Mouse (Mus musculus) small intestine, adult 2 months (tissue): ENCODE measurements around the gene Cobl. TPM values are rescaled to one million over a fixed set of nuclear protein-coding genes. Genes with fewer than 3 reads are reported as not detected.

Experiments used
- H3K27ac ChIP-seq: fragments of 200-500 bp; 2 replicates; pipeline ENCODE4 v1.5.1; 2012; ENCODE audit warnings: low read depth, low read length, control low read depth, inconsistent platforms; ENCODE audit not compliant: insufficient read depth
- H3K27me3 ChIP-seq: fragments of 200-500 bp; 2 replicates; pipeline ENCODE4 v1.6.1; 2012; ENCODE audit warnings: mild to moderate bottlenecking, moderate library complexity, low read length, inconsistent platforms; ENCODE audit not compliant: control insufficient read depth, insufficient read depth
- H3K36me3 ChIP-seq: fragments of 200-500 bp; 2 replicates; pipeline ENCODE4 v1.6.1; 2012; ENCODE audit warnings: mild to moderate bottlenecking, low read length, control low read depth, inconsistent platforms; ENCODE audit not compliant: control insufficient read depth, insufficient read depth
- H3K4me1 ChIP-seq: fragments of 200-500 bp; 2 replicates; pipeline ENCODE4 v1.6.1; 2012; ENCODE audit warnings: low read length, inconsistent platforms, mixed read lengths; ENCODE audit not compliant: control insufficient read depth, insufficient read depth, insufficient read length
- H3K4me3 ChIP-seq: fragments of 200-500 bp; 2 replicates; pipeline ENCODE4 v1.5.1; 2012; ENCODE audit warnings: low read depth, mild to moderate bottlenecking, control low read depth, inconsistent platforms, low read length, moderate library complexity
- CTCF ChIP-seq: fragments of 200-500 bp; IDR thresholded peaks from 2 replicates; pipeline ENCODE4 v1.5.1; 2012; ENCODE audit warnings: low read depth, mild to moderate bottlenecking, control low read depth, inconsistent platforms, low read length, moderate library complexity, mixed read lengths; ENCODE audit not compliant: insufficient replicate concordance, insufficient read length; ENCODE audit errors: extremely low read depth
- POLR2A ChIP-seq: fragments of 200-500 bp; IDR thresholded peaks from 2 replicates; pipeline ENCODE4 v1.6.1; 2012; ENCODE audit warnings: low read depth, mild to moderate bottlenecking, control low read depth, inconsistent platforms, low read length, moderate library complexity
- WGBS: fragments of 180-500 bp; shearing (Covaris S2); methylation state at CpG from one replicate; pipeline ENCODE4 v1.1.7; 2018; 5-methylcytosine and 5-hydroxymethylcytosine counted together
- polyA plus RNA-seq: library from polyadenylated mRNA; depleted of rRNA; stranded (reverse); fragments of >200 nt; gene quantifications from 2 replicates; pipeline ENCODE4 v1.2.3, GENCODE M21; 2012

Cobl gene
- polyA plus RNA-seq, 1 experiment: 42.1 TPM

- 71% methylated on average over 5 of the region's 5 CpGs for WGBS
- no peak overlapping the region for H3K27ac ChIP-seq
- no peak overlapping the region for H3K4me3 ChIP-seq
- TF ChIP-seq POLR2A (no peak), CTCF (no peak)
- no peaks in the 10 kb centered on the region for H3K36me3 ChIP-seq
- H3K4me1 ChIP-seq: no peaks in the 10 kb centered on the region
- no peaks in the 10 kb centered on the region for H3K27me3 ChIP-seq
Measured at GRCm38 (mm10) chr11:12474299-12474935, 9.7 kb upstream of the Cobl start.

DNA sequence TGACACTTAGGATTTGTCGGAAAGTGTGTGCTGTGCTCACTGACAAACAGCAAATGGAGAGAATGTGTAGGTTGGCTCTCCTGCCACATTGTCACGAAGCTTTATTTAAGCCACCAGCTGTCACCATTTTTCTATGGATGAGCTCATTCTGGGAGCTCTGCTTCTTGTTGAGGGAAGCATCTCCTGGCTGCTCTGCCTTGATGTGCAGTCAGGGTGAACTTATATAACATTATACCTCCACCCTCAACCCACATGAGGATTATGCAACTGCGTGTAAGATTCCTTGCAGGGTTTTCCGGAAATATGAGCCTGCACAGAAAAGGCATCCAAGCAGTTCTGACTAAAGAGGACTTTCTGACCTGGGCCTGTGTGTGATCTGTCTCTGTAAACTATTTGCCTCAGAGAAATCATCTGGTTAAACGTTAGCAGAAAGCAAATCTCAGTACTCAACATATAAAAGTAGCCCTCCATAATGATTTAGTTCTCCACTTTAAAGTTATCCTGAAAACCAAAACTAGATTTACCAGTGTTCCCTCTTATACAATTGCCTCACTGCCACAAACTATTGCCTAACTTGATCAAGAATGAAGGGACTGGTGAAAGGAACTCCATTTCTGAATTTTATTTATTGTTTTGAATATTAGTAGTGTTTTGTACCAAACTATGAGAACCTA is 9.0 kb upstream of the Cobl start:
- H3K4me3 ChIP-seq: no peak overlapping the region
- WGBS: 62% methylated on average over 5 of the region's 5 CpGs
- no peak overlapping the region for H3K27ac ChIP-seq
- H3K4me1 ChIP-seq: peaks cover 1% of the 10 kb centered on the region; the same call in 1 of the 2 replicates
- TF ChIP-seq POLR2A (no peak), CTCF (no peak)
- H3K27me3 ChIP-seq: no peaks in the 10 kb centered on the region
- H3K36me3 ChIP-seq: no peaks in the 10 kb centered on the region

DNA sequence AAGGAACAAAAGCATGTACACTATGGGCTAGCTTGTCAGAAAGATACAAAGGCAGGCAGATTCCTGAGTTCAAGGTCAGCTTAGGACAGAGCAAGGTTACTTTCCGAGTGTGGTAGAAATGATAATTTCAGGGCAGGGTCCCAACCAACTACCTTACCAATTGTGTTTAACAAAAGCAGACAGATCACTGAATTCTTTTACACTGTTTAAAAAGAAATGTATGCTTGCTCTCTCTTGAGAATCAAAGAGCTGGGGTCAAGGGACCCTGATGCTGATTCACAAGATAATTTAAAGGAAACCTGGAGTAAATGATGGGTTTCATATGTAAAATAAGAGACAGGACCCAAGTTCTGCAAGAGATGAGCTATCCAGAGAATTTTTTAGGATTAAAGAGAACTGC is 4.9 kb upstream of the Cobl start:
- no peaks in the 10 kb centered on the region for H3K36me3 ChIP-seq
- peaks cover 2% of the 10 kb centered on the region; the same call in 1 of the 2 replicates for H3K4me1 ChIP-seq
- TF ChIP-seq CTCF: no peak
- TF ChIP-seq POLR2A: no peak
- WGBS: 80% methylated on average over 1 of the region's 1 CpGs
- no peaks in the 10 kb centered on the region for H3K27me3 ChIP-seq
- no peak overlapping the region for H3K4me3 ChIP-seq
- H3K27ac ChIP-seq: no peak overlapping the region

DNA sequence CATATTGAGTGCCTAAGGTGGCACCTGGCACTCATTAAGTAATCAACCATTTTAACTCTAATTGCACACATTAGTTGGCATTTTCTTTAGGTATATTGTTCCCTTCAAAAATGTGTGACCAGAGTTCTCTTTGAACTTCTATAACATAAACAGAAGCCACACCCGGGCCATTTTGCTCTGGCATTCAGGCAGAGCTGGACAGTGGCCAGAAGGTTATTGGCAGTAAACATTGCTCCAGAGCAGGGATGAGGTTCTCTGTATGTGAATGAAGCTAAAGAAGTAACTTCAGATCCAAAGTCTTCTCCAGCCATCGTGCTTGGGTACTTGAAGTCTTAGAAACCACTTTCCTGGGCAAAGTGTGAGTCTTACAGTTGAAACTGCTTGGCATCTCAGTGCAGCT is 3.9 kb upstream of the Cobl start:
- 21% methylated on average over 2 of the region's 2 CpGs for WGBS
- Histone ChIP-seq H3K36me3 (no peaks in the 10 kb centered on the region), H3K27ac (no peak overlapping the region), H3K4me3 (no peak overlapping the region), H3K4me1 (peaks cover 2% of the 10 kb centered on the region; the same call in 1 of the 2 replicates), H3K27me3 (no peaks in the 10 kb centered on the region; the same call in 1 of the 2 replicates)
- TF ChIP-seq CTCF (no peak), POLR2A (no peak)

DNA sequence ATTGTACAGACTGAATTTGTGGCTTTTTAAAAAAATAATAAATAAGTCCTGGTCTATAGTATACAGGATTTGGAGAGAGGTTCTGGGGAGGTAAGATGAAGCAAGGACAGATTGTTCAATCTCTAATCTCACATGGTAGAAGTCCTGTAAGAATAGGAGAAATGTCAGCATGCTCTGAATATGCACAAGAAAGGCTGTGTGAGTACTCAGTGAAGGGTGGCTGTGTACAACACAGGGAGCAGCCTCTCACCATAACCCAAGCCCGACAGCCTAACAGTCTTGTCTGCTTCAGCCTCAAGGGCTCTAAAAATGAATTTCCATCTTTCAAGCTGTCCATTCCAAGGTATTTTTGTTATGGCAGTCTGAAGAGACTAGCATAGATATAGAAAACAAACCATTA is 3.1 kb upstream of the Cobl start:
- TF ChIP-seq CTCF (no peak), POLR2A (no peak)
- Histone ChIP-seq H3K4me1 (peaks cover 2% of the 10 kb centered on the region; the same call in 1 of the 2 replicates), H3K27ac (no peak overlapping the region), H3K27me3 (no peaks in the 10 kb centered on the region; the same call in 1 of the 2 replicates), H3K36me3 (no peaks in the 10 kb centered on the region), H3K4me3 (no peak overlapping the region)
- WGBS: 86% methylated on average over 1 of the region's 1 CpGs

DNA sequence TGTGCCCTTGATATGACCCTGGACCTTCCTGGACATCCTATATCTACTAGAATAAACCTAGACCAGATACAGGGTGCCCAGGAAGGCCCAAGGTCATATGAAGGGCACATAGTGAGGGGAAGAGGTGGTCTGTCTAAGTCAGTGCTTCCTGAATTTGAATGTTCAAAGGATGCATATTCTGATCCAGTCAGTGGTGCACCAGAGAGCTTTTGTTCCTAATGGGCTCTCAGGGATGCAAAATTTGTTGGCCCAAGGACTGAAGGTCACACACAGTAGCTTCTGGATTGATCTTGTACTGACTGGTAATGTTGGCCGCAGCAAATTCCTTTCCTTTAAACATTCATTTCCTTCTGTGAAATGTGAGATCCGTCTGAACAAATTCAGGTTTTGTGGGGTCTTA is 2.5 kb upstream of the Cobl start:
- Histone ChIP-seq H3K27me3 (no peaks in the 10 kb centered on the region; the same call in 1 of the 2 replicates), H3K4me3 (no peak overlapping the region), H3K4me1 (peaks cover 2% of the 10 kb centered on the region; the same call in 1 of the 2 replicates), H3K27ac (no peak overlapping the region), H3K36me3 (no peaks in the 10 kb centered on the region)
- TF ChIP-seq CTCF (no peak), POLR2A (no peak)
- 90% methylated on average over 2 of the region's 2 CpGs for WGBS

- WGBS: 55% methylated on average over 1 of the region's 1 CpGs
Measured at GRCm38 (mm10) chr11:12466606-12467005, 1.8 kb upstream of the Cobl start.

More at GRCm38 (mm10) chr11:12466606-12467005, 1.8 kb upstream of the Cobl start:
- Histone ChIP-seq H3K4me3 (no peak overlapping the region), H3K36me3 (no peaks in the 10 kb centered on the region), H3K27ac (no peak overlapping the region), H3K27me3 (no peaks in the 10 kb centered on the region; the same call in 1 of the 2 replicates), H3K4me1 (peaks cover 2% of the 10 kb centered on the region; the same call in 1 of the 2 replicates)
- TF ChIP-seq POLR2A: no peak
- TF ChIP-seq CTCF: no peak
